Mouse (Mus musculus) embryonic fibroblast, embryonic 13.5 days (primary cell): Measurements from ENCODE around the gene Atp8b2.

Experiments used
- CTCF ChIP-seq: IDR thresholded peaks from 2 replicates; pipeline ENCODE4 v1.5.1; 2011; ENCODE audit warnings: mild to moderate bottlenecking, control low read depth, low read length, moderate library complexity, borderline replicate concordance; ENCODE audit not compliant: insufficient read depth
- POLR2A ChIP-seq: IDR thresholded peaks from 2 replicates; pipeline ENCODE4 v1.6.1; 2011; ENCODE audit warnings: low read depth, mild to moderate bottlenecking, control low read depth, low read length, moderate library complexity

- peak; percentile 45; the same call in 1 of the 2 replicates for TF ChIP-seq POLR2A
- no peak for TF ChIP-seq CTCF
These were observed 66.7 kb downstream of the Atp8b2 start for GRCm38 (mm10) chr3:89896571-89896970.
